Mouse (Mus musculus) stomach, postnatal 0 days (tissue): ENCODE results near the gene Atp13a1.

ENCODE experiments used
- CTCF ChIP-seq: IDR thresholded peaks from 2 replicates; pipeline ENCODE4 v1.5.1; 2016; ENCODE audit warnings: antibody characterized with exemption, low read depth, mild to moderate bottlenecking, moderate library complexity
- EP300 ChIP-seq: optimal IDR thresholded peaks from 2 replicates; pipeline ENCODE3; 2016; ENCODE audit warnings: antibody characterized with exemption

- TF ChIP-seq CTCF (no peak), EP300 (no peak)
Observed at GRCm38 (mm10) chr8:69809820-69810219, 18.9 kb downstream of the Atp13a1 start.
